Mouse (Mus musculus): ENCODE measurements around the gene Syne3.

Syne3 gene

GRCm38 (mm10) chr12:105000487-105001283, 8.9 kb downstream of the Syne3 start:
- peak; percentile 45 for DNase-seq (ENCODE audit: low spot score)

GRCm38 (mm10) chr12:104999171-104999570, 10.4 kb downstream of the Syne3 start:
- DNase-seq (ENCODE audit: low spot score), result peak; percentile 23

GRCm38 (mm10) chr12:104998541-104998940, 11.1 kb downstream of the Syne3 start:
- no peak for DNase-seq (ENCODE audit: low spot score)

GRCm38 (mm10) chr12:104997641-104998293, 11.8 kb downstream of the Syne3 start:
- no peak for DNase-seq (ENCODE audit: low spot score)

- no peak for DNase-seq (ENCODE audit: low spot score)
These were observed 12.4 kb downstream of the Syne3 start for GRCm38 (mm10) chr12:104997159-104997558.

- no peak for DNase-seq (ENCODE audit: low spot score)
These were observed 13.4 kb downstream of the Syne3 start for GRCm38 (mm10) chr12:104996012-104996728.

- no peak for DNase-seq (ENCODE audit: low spot score)
These were observed 14.2 kb downstream of the Syne3 start for GRCm38 (mm10) chr12:104995259-104995876.

- DNase-seq (ENCODE audit: low spot score), result no peak
These were observed 16.8 kb downstream of the Syne3 start for GRCm38 (mm10) chr12:104992838-104993237.

GRCm38 (mm10) chr12:104992123-104992741, 17.4 kb downstream of the Syne3 start:
- DNase-seq (ENCODE audit: low spot score), result no peak

GRCm38 (mm10) chr12:104990741-104991454, 18.7 kb downstream of the Syne3 start:
- DNase-seq (ENCODE audit: low spot score), result peak; percentile 52

GRCm38 (mm10) chr12:104987936-104988335, 21.7 kb downstream of the Syne3 start:
- no peak for DNase-seq (ENCODE audit: low spot score)

GRCm38 (mm10) chr12:104986781-104987180, 22.8 kb downstream of the Syne3 start:
- DNase-seq (ENCODE audit: low spot score), result no peak

- no peak for DNase-seq (ENCODE audit: low spot score)
These were observed 23.6 kb downstream of the Syne3 start for GRCm38 (mm10) chr12:104986001-104986400.

- no peak for DNase-seq (ENCODE audit: low spot score)
These were observed 24.5 kb downstream of the Syne3 start for GRCm38 (mm10) chr12:104985088-104985487.

- no peak for DNase-seq (ENCODE audit: low spot score)
These were observed 26.1 kb downstream of the Syne3 start for GRCm38 (mm10) chr12:104983476-104983875.

- no peak for DNase-seq (ENCODE audit: low spot score)
These were observed 30.5 kb downstream of the Syne3 start for GRCm38 (mm10) chr12:104978943-104979723.

GRCm38 (mm10) chr12:104978420-104978819, 31.2 kb downstream of the Syne3 start:
- peak; percentile 59 for DNase-seq (ENCODE audit: low spot score)

- no peak for DNase-seq (ENCODE audit: low spot score)
These were observed 32.7 kb downstream of the Syne3 start for GRCm38 (mm10) chr12:104976903-104977302.

GRCm38 (mm10) chr12:104976331-104976817, 33.2 kb downstream of the Syne3 start:
- no peak for DNase-seq (ENCODE audit: low spot score)

GRCm38 (mm10) chr12:104972860-104973259, 36.7 kb downstream of the Syne3 start:
- DNase-seq (ENCODE audit: low spot score), result no peak
